Mouse (Mus musculus): ENCODE measurements around the gene Gas6. TPM values are rescaled to one million over a fixed set of nuclear protein-coding genes. Genes with fewer than 3 reads are reported as not detected.

Gene Gas6
- total RNA-seq, 1 experiment from 2014 or later: 0.32 TPM

GRCm38 (mm10) chr8:13415879-13416278 is 78.4 kb downstream of the Gas6 start:
- no peak for ATAC-seq (replicated peaks; ENCODE audit: low read depth, poor library complexity, severe bottlenecking)

Other genes starting within 250 kb of the Gas6 start
- gene Adprhl1, start 240.3 kb downstream of the Gas6 start, total RNA-seq (2017): not detected in 2 replicates
- gene Dcun1d2, start 206.4 kb downstream of the Gas6 start, total RNA-seq (2017): 20.0 and 21.4 TPM in 2 replicates
- 5.0 and 8.8 TPM in 2 replicates for gene Tmco3, start 206.3 kb downstream of the Gas6 start, total RNA-seq (2017)
- gene Tfdp1, start 155.7 kb downstream of the Gas6 start, total RNA-seq (2017): 153 and 186 TPM in 2 replicates
- gene Atp4b, start 97.7 kb downstream of the Gas6 start, total RNA-seq (2017): not detected in 2 replicates
- gene Grk1, start 89.4 kb downstream of the Gas6 start, total RNA-seq (2017): not detected in 2 replicates
- gene Tmem255b, start 59.3 kb downstream of the Gas6 start, total RNA-seq (2017): not detected in 2 replicates
- not detected in 2 replicates for gene 1700029H14Rik, start 68.0 kb upstream of the Gas6 start, total RNA-seq (2017)
- 55.0 and 96.1 TPM in 2 replicates for gene Rasa3, start 183.1 kb upstream of the Gas6 start, total RNA-seq (2017)
- not detected in 2 replicates for gene Cfap97d2, start 211.4 kb upstream of the Gas6 start, total RNA-seq (2017)